Mouse (Mus musculus) megakaryocyte, embryonic 14.5 days (primary cell): ENCODE measurements at regions not wholly inside any gene's neighbourhood (a gene's known extent, or its start where the extent isn't known, plus 50 kb on each side); places are given as distances from the start of the nearest gene placed in this dataset.

Experiments
- FLI1 ChIP-seq: IDR thresholded peaks from 2 replicates; pipeline ENCODE4 v1.6.1; 2012; ENCODE audit warnings: low read length, inconsistent platforms, mixed read lengths
- GATA1 ChIP-seq: IDR thresholded peaks from 3 replicates; pipeline ENCODE4 v1.6.1; 2012; ENCODE audit warnings: mixed read lengths, low read length, inconsistent platforms, borderline replicate concordance

DNA sequence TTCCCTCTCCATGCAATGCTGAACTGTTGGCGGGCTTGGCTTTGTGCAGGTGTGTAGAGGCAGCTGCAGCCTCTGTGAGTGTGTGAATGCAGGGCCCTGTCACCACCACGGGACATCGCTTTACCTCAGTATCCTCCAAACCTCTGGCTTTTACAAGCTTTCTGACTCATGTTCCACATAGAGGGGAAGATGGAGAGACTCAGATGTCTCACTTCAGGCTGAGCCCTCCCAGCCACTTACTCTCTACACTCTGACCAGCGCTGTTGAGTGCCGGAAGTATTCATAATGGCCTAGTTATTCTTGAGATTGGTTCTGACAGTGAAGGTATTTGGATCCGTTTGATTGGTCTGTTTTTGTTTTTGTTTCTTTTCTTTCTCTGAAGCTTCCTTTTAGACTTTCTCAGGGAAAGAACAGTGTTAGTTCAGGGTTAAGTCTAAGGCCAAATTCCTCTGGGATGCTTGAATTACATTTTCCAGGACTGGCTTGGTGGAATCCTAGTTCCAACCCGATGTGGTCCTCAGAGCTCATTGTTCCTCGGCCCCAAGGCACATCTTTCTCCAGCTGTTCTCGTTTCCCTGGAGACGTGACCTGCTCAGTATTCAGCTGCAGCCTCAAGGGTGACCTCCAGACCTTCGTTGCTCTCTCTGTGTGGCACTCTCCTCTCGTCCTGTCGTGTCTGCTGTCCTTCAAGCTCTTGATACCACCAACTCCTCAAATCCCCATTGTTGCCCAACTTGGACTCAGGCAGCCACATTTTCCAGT lies 61.7 kb upstream of the Enpp6 start:
- TF ChIP-seq FLI1 (no peak), GATA1 (no peak)
